Mouse (Mus musculus) leukemia stem cell, adult 10-12 weeks (primary cell): ENCODE measurements around the gene Pnmt. TPM values are rescaled to one million over a fixed set of nuclear protein-coding genes. Genes with fewer than 3 reads are reported as not detected.

Source experiments
- polyA plus RNA-seq: library from polyadenylated mRNA; stranded (reverse); fragments of >175 nt; gene quantifications from 2 replicates; pipeline ENCODE4 v1.2.3, GENCODE M21; 2012; ENCODE audit warnings: low replicate concordance

The Pnmt gene
- not detected in 2 replicates for polyA plus RNA-seq

DNA sequence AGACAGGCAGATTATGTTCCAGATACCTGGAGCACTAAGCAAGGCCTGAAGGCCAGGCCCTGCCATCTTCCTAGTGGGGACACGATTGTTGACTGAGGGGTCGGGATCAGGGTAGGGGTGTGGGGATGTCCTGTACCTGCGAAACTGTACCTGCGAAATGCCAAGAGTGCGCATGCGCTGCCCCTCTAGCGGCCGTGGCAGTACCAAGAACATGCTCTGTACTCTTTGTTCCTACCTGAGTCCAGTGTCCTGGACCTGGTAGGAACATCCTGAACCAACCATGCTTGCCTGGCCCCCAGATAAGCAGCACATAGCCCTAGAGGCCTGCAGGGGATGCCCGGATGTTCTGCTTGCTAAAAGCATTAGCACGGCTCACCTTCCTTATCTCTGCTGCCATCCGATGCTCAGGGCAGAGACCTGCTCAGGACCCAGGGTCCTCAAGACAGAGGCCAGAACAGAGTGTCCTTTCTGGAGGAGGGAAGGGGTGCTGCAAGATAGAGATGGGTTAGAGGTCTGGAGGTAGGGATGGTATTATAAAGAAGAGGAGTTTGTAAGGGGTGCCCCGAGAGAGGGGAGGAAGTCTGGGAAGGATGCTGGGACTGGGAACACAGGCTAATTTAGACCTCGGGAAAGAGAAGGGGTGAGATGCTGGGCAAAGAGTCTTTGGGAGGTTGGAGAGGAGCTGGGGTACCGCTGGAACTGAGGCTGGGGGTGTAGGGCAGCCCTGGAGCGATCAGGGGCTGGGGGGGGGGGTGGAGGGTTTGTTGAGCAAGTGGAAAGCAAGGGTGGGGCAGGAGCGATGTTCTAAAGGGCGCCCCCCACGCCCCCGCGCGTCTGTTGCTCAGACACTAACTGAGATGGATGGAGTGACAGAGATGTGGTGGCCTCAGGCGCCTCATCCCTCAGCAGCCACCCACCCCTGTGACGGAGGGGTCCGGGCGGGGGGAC is at the start of gene Pnmt:
Pnmt (plus strand) TSS at position 813 of the 948 bp plus-strand sequence.

DNA sequence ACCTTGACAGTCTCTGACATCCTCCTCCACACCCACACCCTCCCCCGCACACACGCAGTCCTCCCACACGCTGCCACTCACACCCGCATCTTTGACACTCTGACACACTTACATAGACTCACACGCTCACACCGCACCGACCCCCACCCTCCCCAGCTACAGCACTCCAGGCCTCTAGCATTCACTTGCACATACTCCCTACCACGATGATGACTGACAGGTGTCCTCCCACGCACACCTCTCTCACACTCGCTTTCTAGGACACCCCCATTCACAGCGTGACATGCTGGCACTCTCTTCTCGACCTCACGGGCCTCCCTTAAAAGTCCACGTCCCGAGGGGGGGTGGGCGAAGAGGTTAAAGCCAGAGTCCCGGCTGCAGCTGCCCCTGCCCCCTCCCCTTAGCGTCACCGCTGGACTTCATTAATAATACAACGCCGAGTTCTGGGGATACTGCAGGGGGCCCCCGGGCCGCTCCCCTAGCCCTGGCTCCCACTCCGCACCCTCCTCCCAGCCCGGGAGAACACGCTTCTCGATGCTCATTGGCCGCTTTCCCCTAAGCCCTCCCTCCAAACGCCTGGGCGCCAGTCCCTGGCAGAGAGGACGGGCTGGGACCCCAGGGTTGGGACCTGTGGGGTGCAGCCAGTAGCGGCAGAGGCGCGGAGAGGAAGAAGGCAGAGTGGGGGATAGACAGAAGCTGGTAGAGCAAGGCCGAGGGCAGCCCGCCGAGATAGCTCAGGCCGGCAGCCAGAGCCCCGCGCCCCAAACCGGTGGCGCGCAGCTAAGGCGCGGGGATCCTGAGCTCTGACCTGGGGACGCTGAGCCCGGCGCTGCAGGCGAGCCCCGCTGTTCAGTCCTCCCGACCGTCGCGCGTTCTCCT is 37.9 kb upstream of the Pnmt start, which contains the start of gene Ppp1r1b:
Ppp1r1b (plus strand) TSS at position 322 of the 879 bp plus-strand sequence.

DNA sequence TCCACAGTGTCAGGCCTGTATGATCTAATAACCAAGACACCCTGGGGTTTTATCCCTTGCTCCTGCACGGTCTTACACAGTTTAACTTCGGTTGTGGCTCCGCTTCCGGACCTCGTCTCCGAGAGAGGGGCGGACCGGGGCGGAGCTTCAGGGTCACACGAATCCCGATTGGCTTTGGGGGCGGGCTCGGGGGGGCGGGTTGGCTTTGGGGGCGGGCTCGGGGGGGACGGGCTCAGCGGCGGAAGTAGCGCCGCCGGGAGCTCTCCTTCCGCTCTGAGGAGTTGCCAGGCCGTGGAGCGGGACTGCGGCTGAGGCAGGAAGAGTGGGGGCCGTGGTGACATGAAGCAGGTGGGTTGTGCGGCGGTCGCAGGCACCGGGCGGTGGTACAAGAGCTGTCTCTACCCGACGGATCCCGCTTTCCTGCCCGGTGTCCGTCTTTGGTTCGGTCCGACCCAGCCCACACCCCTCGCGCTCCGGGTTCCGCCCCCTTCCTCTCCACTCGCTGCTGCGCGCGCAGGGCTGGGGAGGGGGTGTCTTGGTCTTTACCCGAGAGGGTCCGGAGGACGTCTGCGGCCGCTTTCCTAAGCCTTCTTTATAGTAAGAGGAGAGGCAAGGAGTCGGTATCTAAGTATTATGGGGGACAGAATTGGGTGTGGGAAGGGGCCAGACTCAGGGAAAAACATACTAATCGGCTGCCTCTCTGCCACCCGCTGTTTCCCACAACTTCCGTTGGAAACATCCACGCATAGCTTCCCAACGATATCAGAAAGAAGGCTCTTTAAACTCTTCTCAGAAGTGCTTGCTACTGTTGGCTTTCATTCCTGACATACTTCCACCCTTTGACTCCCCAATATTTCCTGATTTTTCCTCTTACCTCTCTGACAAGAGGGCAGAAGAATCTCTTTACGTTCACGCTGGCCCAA is 27.8 kb upstream of the Pnmt start, which contains the start of gene Stard3:
Stard3 (plus strand) TSS at position 208 of the 923 bp plus-strand sequence.

DNA sequence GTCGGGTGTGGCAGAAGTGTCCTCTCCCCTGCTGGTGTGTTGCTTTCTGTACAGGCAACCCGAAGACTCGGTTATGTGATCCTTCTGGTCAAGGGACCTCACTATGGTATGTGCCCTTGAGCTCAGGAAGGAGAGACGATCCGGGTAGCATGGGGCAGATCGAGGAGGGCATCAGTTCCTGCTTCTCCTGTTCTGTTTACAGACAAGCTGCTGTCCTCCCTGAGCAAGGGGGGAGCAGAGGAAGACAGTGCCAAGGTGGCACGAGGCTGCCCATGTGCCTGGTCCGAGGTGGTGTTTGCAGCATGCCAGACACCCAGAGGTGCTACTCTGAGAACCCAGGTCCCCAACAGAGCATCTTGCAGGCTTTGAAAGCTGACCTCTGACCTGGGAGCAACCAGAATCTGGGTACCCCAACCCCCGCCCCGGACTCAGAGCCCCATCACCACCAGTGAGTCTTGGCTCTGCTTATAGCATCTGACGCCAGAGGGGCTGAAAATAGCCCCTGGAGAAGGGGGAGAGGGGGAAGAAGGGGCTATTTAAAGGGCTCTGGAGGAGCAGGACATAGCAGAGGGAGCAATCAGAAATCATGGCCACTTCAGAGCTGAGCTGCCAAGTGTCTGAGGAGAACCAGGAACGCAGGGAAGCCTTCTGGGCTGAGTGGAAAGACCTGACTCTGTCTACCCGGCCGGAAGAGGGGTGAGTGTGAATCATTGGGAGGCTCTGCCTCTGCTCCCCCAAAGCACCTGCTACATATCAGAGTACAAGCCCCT is 2.8 kb upstream of the Pnmt start, which contains the start of gene Tcap:
Tcap (plus strand) TSS at position 551 of the 770 bp plus-strand sequence.

DNA sequence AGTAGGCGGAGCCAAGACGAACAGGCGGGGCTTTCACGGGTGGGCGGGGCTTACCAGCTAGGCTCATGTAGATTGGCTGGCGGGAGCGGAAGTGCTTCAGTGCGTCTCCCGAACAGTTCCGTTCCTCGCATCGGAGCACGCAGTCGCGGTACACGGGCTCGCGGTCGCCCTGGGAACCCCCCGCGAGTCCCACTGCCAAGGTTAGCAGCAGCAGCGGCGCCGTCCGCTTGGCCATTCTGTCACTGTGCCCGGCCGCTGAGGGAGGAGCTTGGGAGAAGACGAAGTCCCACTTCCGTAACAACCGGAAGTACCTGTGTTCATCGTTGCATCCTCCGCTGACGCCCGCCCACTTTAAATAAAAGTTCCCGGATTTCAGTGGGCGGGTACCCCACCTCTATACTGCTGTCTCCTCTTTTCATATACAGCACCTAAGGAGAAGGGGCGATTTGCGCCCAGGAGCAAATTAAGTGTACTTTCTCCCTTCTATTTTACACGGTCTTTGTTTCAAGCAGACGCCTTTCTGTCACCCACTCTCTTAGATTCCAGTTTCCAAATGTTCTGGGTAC is 14.0 kb downstream of the Pnmt start, which contains the start of gene Pgap3:
Pgap3 (minus strand) TSS at position 330 of the 566 bp plus-strand sequence.

DNA sequence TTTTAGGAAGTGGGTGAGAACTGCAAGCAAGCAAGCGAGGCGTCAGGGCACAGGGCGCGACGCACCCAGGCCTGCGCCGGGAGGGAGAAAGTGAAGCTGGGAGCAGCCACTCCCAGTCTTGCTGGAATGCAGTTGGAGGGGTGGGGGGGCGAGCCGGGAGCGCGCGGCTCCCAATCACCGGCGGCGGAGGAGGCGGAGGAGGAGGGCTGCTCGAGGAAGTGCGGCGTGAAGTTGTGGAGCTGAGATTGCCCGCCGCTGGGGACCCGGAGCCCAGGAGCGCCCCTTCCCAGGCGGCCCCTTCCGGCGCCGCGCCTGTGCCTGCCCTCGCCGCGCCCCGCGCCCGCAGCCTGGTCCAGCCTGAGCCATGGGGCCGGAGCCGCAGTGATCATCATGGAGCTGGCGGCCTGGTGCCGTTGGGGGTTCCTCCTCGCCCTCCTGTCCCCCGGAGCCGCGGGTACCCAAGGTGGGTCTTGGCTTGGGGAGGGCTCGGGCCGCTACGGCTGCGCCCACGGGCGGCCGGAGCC is 26.1 kb downstream of the Pnmt start, which contains the start of gene Erbb2:
Erbb2 (plus strand) TSS at position 198 of the 524 bp plus-strand sequence.

Other genes with a start within 250 kb of the Pnmt start
- gene Fbxl20, start 236.0 kb upstream of the Pnmt start, polyA plus RNA-seq = 5.5 and 7.2 TPM in 2 replicates
- 22.9 and 31.9 TPM in 2 replicates for gene Med1, start 193.2 kb upstream of the Pnmt start, polyA plus RNA-seq
- gene Cdk12, start 183.4 kb upstream of the Pnmt start, polyA plus RNA-seq = 17.0 and 18.5 TPM in 2 replicates
- not detected in 2 replicates for gene Neurod2, start 56.8 kb upstream of the Pnmt start, polyA plus RNA-seq
- 0.17 TPM in 1 of 2 replicates, not detected in the other for gene Ppp1r1b, start 38.0 kb upstream of the Pnmt start, polyA plus RNA-seq
- 45.0 TPM in 2 replicates for gene Stard3, start 28.1 kb upstream of the Pnmt start, polyA plus RNA-seq
- gene Tcap, start 2.6 kb upstream of the Pnmt start, polyA plus RNA-seq = 0.19 and 0.84 TPM in 2 replicates
- 15.5 and 16.9 TPM in 2 replicates for gene Pgap3, start 14.0 kb downstream of the Pnmt start, polyA plus RNA-seq
- 0.56 and 1.1 TPM in 2 replicates for gene Erbb2, start 26.0 kb downstream of the Pnmt start, polyA plus RNA-seq
- gene Mien1, start 52.5 kb downstream of the Pnmt start, polyA plus RNA-seq = 9.1 and 24.6 TPM in 2 replicates
- gene Grb7, start 59.9 kb downstream of the Pnmt start, polyA plus RNA-seq = 0.96 and 2.4 TPM in 2 replicates
- gene Ikzf3, start 159.6 kb downstream of the Pnmt start, polyA plus RNA-seq = 8.4 and 9.6 TPM in 2 replicates
- gene Zpbp2, start 164.6 kb downstream of the Pnmt start, polyA plus RNA-seq = 0.98 and 1.0 TPM in 2 replicates
- 60.4 and 108 TPM in 2 replicates for gene Ormdl3, start 200.9 kb downstream of the Pnmt start, polyA plus RNA-seq
- gene Lrrc3c, start 211.8 kb downstream of the Pnmt start, polyA plus RNA-seq = not detected in 2 replicates
- not detected in 2 replicates for gene Gm12355, start 239.2 kb downstream of the Pnmt start, polyA plus RNA-seq
- gene Gsdma3, start 239.9 kb downstream of the Pnmt start, polyA plus RNA-seq = not detected in 2 replicates